Mouse (Mus musculus) midbrain, embryonic 11.5 days (tissue): ENCODE data around the gene Gpsm1. TPM values are rescaled to one million over a fixed set of nuclear protein-coding genes. Genes with fewer than 3 reads are reported as not detected.

Experiments
- ATAC-seq: fragments of 200-750 bp; cut with Nextera tagmentation; 2 replicates; pipeline ENCODE4 v1.8.0; 2017; ENCODE audit warnings: moderate TSS enrichment, moderate library complexity; ENCODE audit not compliant: low FRiP score
- DNase-seq: peaks from one replicate; pipeline ENCODE4 v3.0.0; 2015; ENCODE audit warnings: low spot score; ENCODE audit errors: missing footprints
- H3K27ac ChIP-seq: fragments of 300-500 bp; sonication (generic); 2 replicates; pipeline ENCODE4 v1.5.1; 2014; ENCODE audit warnings: low read depth, low read length
- H3K27me3 ChIP-seq: fragments of 300-500 bp; sonication (generic); 2 replicates; pipeline ENCODE4 v1.6.1; 2014; ENCODE audit warnings: mild to moderate bottlenecking, low read length, moderate library complexity, mixed read lengths; ENCODE audit not compliant: control insufficient read depth, insufficient read depth
- H3K36me3 ChIP-seq: fragments of 300-500 bp; sonication (generic); 2 replicates; pipeline ENCODE4 v1.6.1; 2014; ENCODE audit warnings: mild to moderate bottlenecking, low read length, moderate library complexity, mixed read lengths; ENCODE audit not compliant: control insufficient read depth, insufficient read depth
- H3K4me1 ChIP-seq: fragments of 300-500 bp; sonication (generic); 2 replicates; pipeline ENCODE4 v1.6.1; 2014; ENCODE audit warnings: low read length; ENCODE audit not compliant: control insufficient read depth, insufficient read depth
- H3K4me2 ChIP-seq: fragments of 300-500 bp; sonication (generic); 2 replicates; pipeline ENCODE4 v1.6.1; 2014; ENCODE audit warnings: mild to moderate bottlenecking, moderate library complexity
- H3K4me3 ChIP-seq: fragments of 300-500 bp; sonication (generic); 2 replicates; pipeline ENCODE4 v1.5.1; 2014; ENCODE audit warnings: low read depth, low read length
- H3K9ac ChIP-seq: fragments of 300-500 bp; sonication (generic); 2 replicates; pipeline ENCODE4 v1.6.1; 2014; ENCODE audit warnings: low read length
- H3K9me3 ChIP-seq: fragments of 300-500 bp; sonication (generic); 2 replicates; pipeline ENCODE4 v1.6.1; 2016; ENCODE audit warnings: low read length; ENCODE audit not compliant: control insufficient read depth
- WGBS: fragments of 180-500 bp; shearing (Covaris S2); extraction: QIAGEN DNeasy Blood & Tissue Kit; methylation state at CpG from one replicate; pipeline ENCODE4 v1.1.7; 2014; 5-methylcytosine and 5-hydroxymethylcytosine counted together
- polyA plus RNA-seq: library from polyadenylated mRNA; unstranded; fragments of >200 nt; fragmentation: Nextera tagmentation; extraction: Ambion mirVana; gene quantifications from 2 replicates; pipeline ENCODE4 v1.2.1, GENCODE M21; 2014

The Gpsm1 gene
- 46.2 and 53.3 TPM in 2 replicates for polyA plus RNA-seq

DNA sequence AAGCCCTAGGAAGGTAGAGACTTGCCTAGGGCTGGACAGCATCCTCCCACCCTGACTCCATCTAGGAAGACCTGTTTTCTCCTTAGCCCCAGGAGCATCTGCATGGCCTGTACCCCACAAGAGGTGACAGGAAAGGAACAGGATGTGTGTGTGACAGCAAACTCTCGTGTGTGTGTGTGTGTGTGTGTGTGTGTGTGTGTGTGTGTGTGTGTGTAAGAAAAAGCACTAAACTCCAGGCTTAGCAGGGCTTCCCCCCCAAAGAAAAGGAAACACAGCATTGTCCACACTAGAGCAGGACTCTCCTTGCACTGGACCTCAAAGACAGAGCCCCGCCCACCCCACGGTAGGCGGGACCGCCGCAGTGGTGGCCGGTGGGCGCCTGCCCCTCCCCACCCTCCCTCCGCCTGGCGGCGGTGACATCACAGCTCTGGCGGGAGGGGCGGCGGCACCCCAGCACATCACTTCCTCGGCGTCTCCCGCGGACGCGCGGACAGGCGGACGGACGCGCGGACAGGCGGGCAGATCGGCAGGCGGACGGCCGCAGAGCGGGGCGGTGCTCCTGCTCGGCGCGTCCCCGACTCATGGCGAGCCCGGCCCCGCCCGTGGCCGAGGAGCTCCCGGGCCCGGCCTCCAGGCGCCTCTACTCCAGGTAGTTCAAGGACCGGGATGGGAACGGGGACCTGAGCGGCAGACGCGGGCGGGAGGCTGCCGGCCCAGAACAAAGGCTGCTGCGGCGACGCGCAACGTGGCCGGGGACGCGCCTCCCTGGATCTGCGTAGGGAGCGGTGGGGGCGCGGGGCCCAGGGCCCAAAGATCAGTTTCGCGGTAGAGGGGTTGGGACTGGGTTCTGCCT is at the start of gene Gpsm1:
TSS of gene Gpsm1 (plus strand) at position 444 of the 853 bp plus-strand sequence.
- H3K27ac ChIP-seq: peak within 1 kb of the TSS; percentile 86
- peak within 1 kb of the TSS; percentile 95 for H3K4me3 ChIP-seq
- peak within 1 kb of the TSS; percentile 94 for H3K9ac ChIP-seq
- no peaks in the 10 kb centered on the region for H3K36me3 ChIP-seq
- ATAC-seq (peak; percentile 91), DNase-seq (peak; percentile 99)
- H3K9me3 ChIP-seq: no peaks in the 10 kb centered on the region
- WGBS: under 1% methylated on average over 55 of the region's 66 CpGs
- H3K27me3 ChIP-seq: no peaks in the 10 kb centered on the region
- H3K4me1 ChIP-seq: peaks cover 28% of the 10 kb centered on the region
- H3K4me2 ChIP-seq: peak within 1 kb of the TSS; percentile 98

- Histone ChIP-seq H3K9me3 (no peaks in the 10 kb centered on the region), H3K27me3 (no peaks in the 10 kb centered on the region), H3K4me1 (no peaks in the 10 kb centered on the region), H3K27ac (no peak overlapping the region), H3K4me3 (no peak overlapping the region), H3K9ac (no peak overlapping the region), H3K4me2 (no peak overlapping the region), H3K36me3 (no peaks in the 10 kb centered on the region)
- DNase-seq: no peak
- 81% methylated on average over 10 of the region's 10 CpGs for WGBS
- no peak for ATAC-seq
These were observed 49.1 kb upstream of the Gpsm1 start for GRCm38 (mm10) chr2:26266066-26266742.

DNA sequence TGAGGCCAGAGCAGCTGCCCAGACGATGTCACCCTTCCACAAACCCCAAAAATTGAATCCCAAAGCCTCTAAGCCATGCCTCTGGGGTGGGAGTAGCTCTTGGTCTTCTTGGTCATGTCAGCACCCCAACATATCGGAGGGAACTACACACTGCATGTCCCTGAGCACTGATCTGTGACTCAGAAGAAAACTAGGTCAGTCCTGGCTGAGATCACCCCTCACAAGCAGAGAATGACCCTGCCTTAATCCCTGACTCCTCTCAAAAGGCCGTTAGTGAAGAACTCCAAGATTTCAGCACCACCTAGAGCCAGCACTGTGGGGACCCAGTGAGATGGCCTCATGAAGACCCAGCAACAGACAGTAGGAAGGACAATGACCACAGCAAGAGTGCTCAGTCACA is 47.1 kb upstream of the Gpsm1 start:
- WGBS: 50% methylated on average over 3 of the region's 3 CpGs
- Histone ChIP-seq H3K27me3 (no peaks in the 10 kb centered on the region), H3K9me3 (no peaks in the 10 kb centered on the region), H3K36me3 (no peaks in the 10 kb centered on the region), H3K4me3 (no peak overlapping the region), H3K9ac (no peak overlapping the region), H3K4me1 (no peaks in the 10 kb centered on the region), H3K4me2 (no peak overlapping the region), H3K27ac (no peak overlapping the region)
- DNase-seq (no peak), ATAC-seq (no peak)

- 23% methylated on average over 7 of the region's 7 CpGs for WGBS
These were observed 41.7 kb upstream of the Gpsm1 start for GRCm38 (mm10) chr2:26273611-26274010.

GRCm38 (mm10) chr2:26279712-26280111 is 35.6 kb upstream of the Gpsm1 start:
- Histone ChIP-seq H3K27ac (no peak overlapping the region), H3K4me3 (no peak overlapping the region), H3K4me1 (no peaks in the 10 kb centered on the region), H3K36me3 (no peaks in the 10 kb centered on the region), H3K9ac (no peak overlapping the region), H3K4me2 (no peak overlapping the region), H3K9me3 (no peaks in the 10 kb centered on the region), H3K27me3 (no peaks in the 10 kb centered on the region)
- ATAC-seq (no peak), DNase-seq (no peak)
- WGBS: 84% methylated on average over 3 of the region's 3 CpGs

More at GRCm38 (mm10) chr2:26273611-26274010, 41.7 kb upstream of the Gpsm1 start:
- peak; percentile 24 for ATAC-seq
- Histone ChIP-seq H3K9me3 (no peaks in the 10 kb centered on the region), H3K9ac (no peak overlapping the region), H3K36me3 (no peaks in the 10 kb centered on the region), H3K27ac (no peak overlapping the region), H3K4me3 (no peak overlapping the region), H3K4me2 (no peak overlapping the region), H3K4me1 (0 out of 2 replicates have a peak, but pooled peaks cover 3% of the 10 kb centered on the region), H3K27me3 (no peaks in the 10 kb centered on the region)
- DNase-seq: peak; percentile 90

DNA sequence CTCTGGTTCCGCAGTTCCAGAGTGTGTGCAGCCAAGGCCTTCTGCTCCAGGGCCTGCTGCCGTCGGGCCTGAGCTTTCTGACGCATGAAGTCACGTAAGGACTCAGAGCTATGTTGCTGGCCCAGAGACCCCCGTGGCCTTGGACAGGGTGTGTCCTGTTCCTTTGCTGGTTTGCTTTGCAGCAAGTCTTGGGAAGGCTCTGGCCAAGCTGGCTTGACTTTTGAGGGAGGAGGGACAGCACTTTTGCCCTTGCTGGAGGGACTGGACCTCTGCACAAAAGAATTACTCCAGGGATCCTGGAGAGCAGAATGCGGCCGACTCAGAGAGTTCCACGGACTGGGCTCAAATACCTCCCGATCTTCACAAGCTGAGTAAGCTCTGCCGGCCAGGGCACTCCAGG is 34.7 kb upstream of the Gpsm1 start:
- Histone ChIP-seq H3K36me3 (no peaks in the 10 kb centered on the region), H3K27me3 (no peaks in the 10 kb centered on the region), H3K27ac (no peak overlapping the region), H3K4me3 (no peak overlapping the region), H3K4me2 (no peak overlapping the region), H3K4me1 (no peaks in the 10 kb centered on the region), H3K9me3 (no peaks in the 10 kb centered on the region), H3K9ac (no peak overlapping the region)
- ATAC-seq (no peak), DNase-seq (no peak)
- WGBS: 71% methylated on average over 11 of the region's 11 CpGs

GRCm38 (mm10) chr2:26285804-26286203 is 29.5 kb upstream of the Gpsm1 start:
- WGBS: 83% methylated on average over 7 of the region's 7 CpGs
- no peaks in the 10 kb centered on the region for H3K4me1 ChIP-seq
- no peaks in the 10 kb centered on the region for H3K27me3 ChIP-seq
- no peak for ATAC-seq
- H3K27ac ChIP-seq: no peak overlapping the region
- peak; percentile 78 for DNase-seq
- no peaks in the 10 kb centered on the region for H3K9me3 ChIP-seq
- H3K36me3 ChIP-seq: no peaks in the 10 kb centered on the region
- H3K4me3 ChIP-seq: no peak overlapping the region
- H3K4me2 ChIP-seq: no peak overlapping the region
- H3K9ac ChIP-seq: no peak overlapping the region

DNA sequence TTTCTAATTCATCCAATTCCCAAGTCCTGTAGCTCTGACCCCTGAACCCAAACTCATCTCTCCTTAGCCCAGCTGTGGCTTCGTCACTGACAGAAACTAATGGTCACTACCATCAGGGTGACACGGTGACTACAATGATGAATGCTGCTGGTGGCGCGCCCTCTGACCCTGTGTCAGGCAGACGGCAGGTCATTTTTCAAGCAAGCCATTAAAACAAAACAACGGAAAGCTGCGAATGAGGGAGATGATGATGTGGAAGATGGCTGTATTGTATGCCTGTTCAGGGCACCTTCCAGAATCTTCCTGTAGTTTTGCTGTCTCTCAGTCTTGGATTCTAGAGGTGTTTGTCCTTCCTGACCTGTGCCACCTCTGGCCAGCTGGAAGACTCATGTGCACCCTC is 28.9 kb upstream of the Gpsm1 start:
- no peaks in the 10 kb centered on the region for H3K36me3 ChIP-seq
- H3K4me2 ChIP-seq: no peak overlapping the region
- no peaks in the 10 kb centered on the region for H3K27me3 ChIP-seq
- 75% methylated on average over 7 of the region's 7 CpGs for WGBS
- no peaks in the 10 kb centered on the region for H3K9me3 ChIP-seq
- H3K4me3 ChIP-seq: no peak overlapping the region
- ATAC-seq (no peak), DNase-seq (no peak)
- no peak overlapping the region for H3K9ac ChIP-seq
- no peaks in the 10 kb centered on the region for H3K4me1 ChIP-seq
- no peak overlapping the region for H3K27ac ChIP-seq

GRCm38 (mm10) chr2:26290133-26290532 is 25.2 kb upstream of the Gpsm1 start:
- no peak overlapping the region for H3K9ac ChIP-seq
- no peak overlapping the region for H3K27ac ChIP-seq
- H3K4me1 ChIP-seq: no peaks in the 10 kb centered on the region
- WGBS: 87% methylated on average over 5 of the region's 5 CpGs
- no peaks in the 10 kb centered on the region for H3K27me3 ChIP-seq
- no peak overlapping the region for H3K4me3 ChIP-seq
- ATAC-seq (no peak), DNase-seq (peak; percentile 17)
- H3K4me2 ChIP-seq: no peak overlapping the region
- no peaks in the 10 kb centered on the region for H3K36me3 ChIP-seq
- H3K9me3 ChIP-seq: no peaks in the 10 kb centered on the region
